Mouse (Mus musculus) spleen, adult 2 months (tissue): Measurements from ENCODE around the gene Supt3.

Source experiments
- CTCF ChIP-seq: fragments of 200-500 bp; IDR thresholded peaks from 2 replicates; pipeline ENCODE4 v1.5.1; 2011; ENCODE audit warnings: mild to moderate bottlenecking, inconsistent platforms; ENCODE audit not compliant: insufficient read depth, insufficient read length, insufficient replicate concordance; ENCODE audit errors: extremely low read depth
- POLR2A ChIP-seq: fragments of 200-500 bp; IDR thresholded peaks from 2 replicates; pipeline ENCODE4 v1.6.1; 2011; ENCODE audit warnings: low read depth, low read length, inconsistent platforms

- TF ChIP-seq POLR2A (no peak), CTCF (no peak)
Observed at GRCm38 (mm10) chr17:44733544-44734310, 43.2 kb upstream of the Supt3 start.
